In genomic region chr4:126147533-126148160, GRCm38 (mm10) we compare ENCODE assay signal across 8 mouse cellular contexts. TPM values are rescaled to one million over a fixed set of nuclear protein-coding genes. Genes with fewer than 3 reads are reported as not detected.
DNase-seq lines count a peak whose midpoint lies in the region; ATAC-seq and TF ChIP-seq lines count a peak whose summit lies in the region.

Gene Eva1b (plus strand): TSS chr4:126147744.

- H3K9me3 ChIP-seq in E14TG2a.4 (ENCODE audit: low read length) = no peaks in the 10 kb centered on the region
- H3K9me3 ChIP-seq in intestine, embryonic 14.5 days (ENCODE audit: control insufficient read depth, low read length) = no peaks in the 10 kb centered on the region
- no peaks in the 10 kb centered on the region for H3K9me3 ChIP-seq in liver, embryonic 15.5 days (replicated peaks)

- DNase-seq in gastrocnemius, postnatal 36 days = peak; percentile 38 to 39
- peak; percentile 91 for DNase-seq in intestine, embryonic 14.5 days (ENCODE audit: low spot score)
- DNase-seq in cerebellum, postnatal 36 days = no peak
- no peak for DNase-seq in right cerebral cortex, postnatal 25 days

- peak within 1 kb of the TSS; percentile 20; the same call in 1 of the 2 replicates for H3K27ac ChIP-seq in bone marrow, adult 2 months (ENCODE audit: control insufficient read depth, insufficient read depth, low read depth, low read length, poor library complexity)
- H3K27ac ChIP-seq in intestine, embryonic 14.5 days (ENCODE audit: low read depth) = peak within 1 kb of the TSS; percentile 90
- H3K27ac ChIP-seq in liver, embryonic 15.5 days (replicated peaks) = peak within 1 kb of the TSS; percentile 56
- H3K27ac ChIP-seq in olfactory bulb, adult 2 months (ENCODE audit: insufficient read depth, low read depth, low read length) = no peak within 1 kb of the TSS

- peaks cover 25% of the 10 kb centered on the region for H3K36me3 ChIP-seq in E14TG2a.4 (ENCODE audit: insufficient read depth, low read length)
- H3K36me3 ChIP-seq in intestine, embryonic 14.5 days (ENCODE audit: control insufficient read depth, insufficient read depth, low read length) = peaks cover 16% of the 10 kb centered on the region
- no peaks in the 10 kb centered on the region for H3K36me3 ChIP-seq in liver, embryonic 15.5 days (replicated peaks)

- H3K27me3 ChIP-seq in E14TG2a.4 (ENCODE audit: insufficient read depth, low read length) = peaks cover 8% of the 10 kb centered on the region
- no peaks in the 10 kb centered on the region for H3K27me3 ChIP-seq in intestine, embryonic 14.5 days (replicated peaks; ENCODE audit: control insufficient read depth, insufficient read depth, low read length)
- peaks cover 57% of the 10 kb centered on the region for H3K27me3 ChIP-seq in liver, embryonic 15.5 days

- intact Hi-C loops in gastrocnemius, postnatal 36 days (cut with DNase I) = loop anchor here (2.0 kb wide), 1 partner anchor 19 kb away; no protein-coding TSS in a partner anchor

- WGBS in bone marrow, adult 2 months = 46% methylated on average over 24 of the region's 24 CpGs
- WGBS in intestine, embryonic 14.5 days = 2% methylated on average over 24 of the region's 24 CpGs
- 26% methylated on average over 24 of the region's 24 CpGs for WGBS in liver, embryonic 15.5 days (ENCODE audit: insufficient replicate concordance)
- 24% methylated on average over 24 of the region's 24 CpGs for WGBS in olfactory bulb, adult 2 months

- peaks cover 69% of the 10 kb centered on the region for H3K4me1 ChIP-seq in E14TG2a.4 (replicated peaks; ENCODE audit: low read depth, low read length)
- 0 out of 2 replicates have a peak, but pooled peaks cover 2% of the 10 kb centered on the region for H3K4me1 ChIP-seq in bone marrow, adult 2 months (ENCODE audit: control insufficient read depth, insufficient read depth, low read length)
- peaks cover 33% of the 10 kb centered on the region for H3K4me1 ChIP-seq in intestine, embryonic 14.5 days (replicated peaks; ENCODE audit: control insufficient read depth, insufficient read depth, low read length)
- H3K4me1 ChIP-seq in liver, embryonic 15.5 days (replicated peaks) = peaks cover 26% of the 10 kb centered on the region
- peaks cover 31% of the 10 kb centered on the region for H3K4me1 ChIP-seq in olfactory bulb, adult 2 months (ENCODE audit: control insufficient read depth, insufficient read depth, low read length)

- peak; percentile 61 for ATAC-seq in intestine, embryonic 14.5 days (replicated peaks; ENCODE audit: low FRiP score, low TSS enrichment, low read depth)
- ATAC-seq in liver, embryonic 15.5 days (ENCODE audit: insufficient read depth) = peak; percentile 67

- peak within 1 kb of the TSS; percentile 88 for H3K4me3 ChIP-seq in E14TG2a.4 (replicated peaks; ENCODE audit: low read length)
- H3K4me3 ChIP-seq in bone marrow, adult 2 months (replicated peaks; ENCODE audit: control insufficient read depth, low read depth, low read length) = peak within 1 kb of the TSS; percentile 65
- H3K4me3 ChIP-seq in intestine, embryonic 14.5 days (ENCODE audit: low read depth, low read length) = peak within 1 kb of the TSS; percentile 54
- peak within 1 kb of the TSS; percentile 56 for H3K4me3 ChIP-seq in liver, embryonic 15.5 days (replicated peaks)
- peak within 1 kb of the TSS; percentile 58 for H3K4me3 ChIP-seq in olfactory bulb, adult 2 months (ENCODE audit: insufficient read depth, low read depth, low read length)

- no peak for TF ChIP-seq POLR2A in bone marrow, adult 2 months (IDR thresholded peaks at IDR 0.05; ENCODE audit: borderline replicate concordance, control insufficient read depth, low read depth, low read length)
- TF ChIP-seq POLR2A in olfactory bulb, adult 2 months (IDR thresholded peaks at IDR 0.05; ENCODE audit: insufficient read depth, low read depth, low read length) = no peak

- peak within 1 kb of the TSS; percentile 91 for H3K4me2 ChIP-seq in intestine, embryonic 14.5 days (ENCODE audit: low read length)
- peak within 1 kb of the TSS; percentile 65 for H3K4me2 ChIP-seq in liver, embryonic 15.5 days

- peak within 1 kb of the TSS; percentile 59 for H3K9ac ChIP-seq in intestine, embryonic 14.5 days (ENCODE audit: low read length)
- H3K9ac ChIP-seq in liver, embryonic 15.5 days = peak within 1 kb of the TSS; percentile 32; the same call in 1 of the 2 replicates

- TF ChIP-seq CTCF in E14TG2a.4 (conservative IDR thresholded peaks at IDR 0.05; ENCODE audit: low read length) = no peak
- no peak for TF ChIP-seq CTCF in bone marrow, adult 2 months (IDR thresholded peaks at IDR 0.05; ENCODE audit: control insufficient read depth, insufficient read depth, low read length)
- no peak for TF ChIP-seq CTCF in olfactory bulb, adult 2 months (IDR thresholded peaks at IDR 0.05; ENCODE audit: insufficient read depth, low read depth, low read length)

RNA-seq across cellular contexts. Expression of gene Eva1b, which starts in this region (rescaled TPM):
- 5.7 and 7.1 TPM in 2 replicates for polyA plus RNA-seq in bone marrow, adult 2 months (2011; ENCODE audit: insufficient read depth, insufficient read length, low replicate concordance, missing spikeins)
- 1 to 10 TPM; 5.5 to 6.8 TPM for total RNA-seq in gastrocnemius, postnatal 36 days (2021)
- polyA plus RNA-seq in intestine, embryonic 14.5 days (2014; fragmentation: Nextera tagmentation; extraction: Ambion mirVana) = 61.0 and 63.2 TPM in 2 replicates
- polyA plus RNA-seq in liver, embryonic 15.5 days (2015; fragmentation: Nextera tagmentation; extraction: Ambion mirVana) = 12.5 and 14.0 TPM in 2 replicates
- polyA plus RNA-seq in olfactory bulb, adult 2 months (2012; ENCODE audit: insufficient read depth, insufficient read length, low replicate concordance, missing spikeins) = not detected in 2 replicates

Comparison
In these comparisons a context has a peak if more than half of its experiments do, and no peak if none do; other contexts are left out.
1. DNase-seq: peak in gastrocnemius, postnatal 36 days (2 of 2) and intestine, embryonic 14.5 days (single experiment); none in cerebellum, postnatal 36 days (0 of 2) and right cerebral cortex, postnatal 25 days (single experiment).
2. Peak in every context shown above with its lines, with median percentiles within 50 percentile points of each other: H3K4me3 ChIP-seq.